Mouse (Mus musculus): ENCODE results near the gene Fbxo40.

DNA sequence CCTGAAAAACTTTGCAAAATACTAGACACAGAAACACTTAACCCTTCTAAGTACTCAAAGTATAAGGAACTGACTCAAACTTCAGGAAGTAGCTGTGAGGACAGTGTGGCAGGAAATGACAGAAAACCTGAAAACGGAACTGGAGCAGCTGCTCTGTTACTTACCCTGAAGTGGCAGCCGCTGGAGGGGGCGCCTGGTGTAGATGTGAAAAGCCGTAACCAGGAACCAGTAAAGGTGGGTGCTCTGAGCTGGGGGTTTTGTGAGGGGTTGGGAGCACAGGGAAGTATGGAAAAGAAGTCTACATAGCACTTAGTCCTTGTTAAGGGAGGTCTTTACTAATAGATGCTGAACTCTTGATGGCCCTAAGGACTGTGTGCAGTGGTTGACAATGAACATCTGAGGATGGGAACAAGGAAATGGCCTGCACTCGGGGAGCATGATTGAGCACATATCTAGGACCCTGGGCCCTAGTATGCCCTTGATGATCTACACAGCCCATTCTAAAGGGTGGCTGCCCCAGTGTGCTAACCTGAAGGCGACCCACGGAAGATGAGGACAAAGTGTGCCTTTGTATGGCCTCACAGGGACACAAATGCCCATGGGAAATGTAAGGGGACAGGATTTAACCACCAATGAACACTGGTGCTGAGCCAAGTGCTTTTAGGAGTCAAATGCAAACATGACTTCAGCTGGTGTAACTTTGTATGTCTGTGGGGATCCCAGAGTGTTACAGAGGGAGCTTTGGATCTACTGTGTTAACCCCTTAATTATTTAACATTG lies 55.2 kb downstream of the Fbxo40 start, which contains the start of gene Hcls1:
- TF ChIP-seq CTCF (IDR thresholded peaks at IDR 0.05; ENCODE audit: low read depth, low read length) (no peak), POLR2A (IDR thresholded peaks at IDR 0.05; ENCODE audit: borderline replicate concordance, low read depth, low read length) (no peak)

Data from bone marrow macrophage, adult 2 months (primary cell).